Mouse (Mus musculus): Measurements from ENCODE around the gene Gm49711.

Gene Gm49711

DNA sequence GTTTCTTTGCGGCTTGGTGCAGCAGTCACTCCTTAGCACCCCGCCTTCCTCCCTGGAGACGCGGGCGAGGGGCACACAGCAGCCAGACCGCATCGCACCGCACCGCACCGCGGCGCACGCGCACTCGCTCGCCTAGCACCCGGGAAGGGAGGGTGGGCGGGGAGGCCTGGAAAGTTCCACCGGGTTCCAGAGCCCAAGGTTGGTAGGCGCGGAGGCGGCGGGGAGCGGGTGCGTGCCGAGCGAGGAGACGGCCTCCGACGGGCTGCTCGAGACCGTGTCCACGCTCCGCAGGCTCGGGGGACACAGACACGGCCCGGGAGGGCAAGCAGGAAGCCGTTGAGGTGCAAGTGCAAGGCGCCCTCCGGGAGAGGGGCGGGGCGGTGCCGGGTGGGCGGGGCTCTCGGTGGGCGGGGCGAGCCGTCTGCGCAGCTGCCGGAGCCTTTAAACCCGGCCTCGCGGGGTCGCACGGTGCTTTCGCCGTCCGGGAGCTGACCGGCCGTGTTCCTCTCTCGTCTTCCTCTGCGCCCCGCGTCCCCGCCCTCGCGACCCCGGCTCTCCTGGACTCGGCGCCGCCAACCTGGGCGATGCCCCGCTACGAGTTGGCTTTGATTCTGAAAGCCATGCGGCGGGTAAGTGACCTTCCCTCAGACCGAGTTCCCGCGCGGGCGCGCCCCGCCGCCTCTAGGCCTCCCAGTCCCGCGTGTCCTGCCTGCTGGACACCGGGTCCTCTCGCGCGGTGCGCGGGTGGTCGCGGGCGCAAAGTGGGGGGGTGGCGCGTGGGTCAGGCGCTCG lies at the start of gene Gm49711, which contains the start of the genes Mrps6 and Slc5a3:
TSS of gene Gm49711 (plus strand) at position 465 of the 792 bp plus-strand sequence.
TSS of gene Mrps6 (plus strand) at position 419 of the 792 bp plus-strand sequence.
TSS of gene Slc5a3 (plus strand) at position 471 of the 792 bp plus-strand sequence.
- peak; percentile 86 for DNase-seq

DNA sequence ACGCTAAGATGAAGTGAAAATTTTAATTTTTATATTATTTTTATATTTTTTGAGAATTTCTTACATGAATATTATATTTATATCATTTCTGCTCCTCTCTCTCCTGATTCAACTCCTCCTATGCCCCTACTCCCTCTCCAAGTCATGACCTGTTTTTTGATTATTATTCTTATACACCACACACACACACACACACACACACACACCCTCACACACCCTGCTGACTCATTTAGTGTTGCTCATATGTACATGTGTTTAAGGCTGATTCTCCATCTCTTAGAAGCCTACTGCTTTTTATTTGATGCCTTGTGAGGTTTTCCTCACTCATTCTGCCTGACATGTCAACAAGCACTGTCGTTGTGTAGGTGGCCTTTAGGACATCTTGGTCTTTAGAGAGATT lies 48.5 kb upstream of the Gm49711 start:
- no peak for DNase-seq

- no peak for DNase-seq
Observed at GRCm38 (mm10) chr16:92016792-92017191, 41.3 kb upstream of the Gm49711 start.

GRCm38 (mm10) chr16:92019141-92020118 lies 38.7 kb upstream of the Gm49711 start:
- peak; percentile 23 for DNase-seq

GRCm38 (mm10) chr16:92021656-92022400 lies 36.3 kb upstream of the Gm49711 start:
- no peak for DNase-seq

DNA sequence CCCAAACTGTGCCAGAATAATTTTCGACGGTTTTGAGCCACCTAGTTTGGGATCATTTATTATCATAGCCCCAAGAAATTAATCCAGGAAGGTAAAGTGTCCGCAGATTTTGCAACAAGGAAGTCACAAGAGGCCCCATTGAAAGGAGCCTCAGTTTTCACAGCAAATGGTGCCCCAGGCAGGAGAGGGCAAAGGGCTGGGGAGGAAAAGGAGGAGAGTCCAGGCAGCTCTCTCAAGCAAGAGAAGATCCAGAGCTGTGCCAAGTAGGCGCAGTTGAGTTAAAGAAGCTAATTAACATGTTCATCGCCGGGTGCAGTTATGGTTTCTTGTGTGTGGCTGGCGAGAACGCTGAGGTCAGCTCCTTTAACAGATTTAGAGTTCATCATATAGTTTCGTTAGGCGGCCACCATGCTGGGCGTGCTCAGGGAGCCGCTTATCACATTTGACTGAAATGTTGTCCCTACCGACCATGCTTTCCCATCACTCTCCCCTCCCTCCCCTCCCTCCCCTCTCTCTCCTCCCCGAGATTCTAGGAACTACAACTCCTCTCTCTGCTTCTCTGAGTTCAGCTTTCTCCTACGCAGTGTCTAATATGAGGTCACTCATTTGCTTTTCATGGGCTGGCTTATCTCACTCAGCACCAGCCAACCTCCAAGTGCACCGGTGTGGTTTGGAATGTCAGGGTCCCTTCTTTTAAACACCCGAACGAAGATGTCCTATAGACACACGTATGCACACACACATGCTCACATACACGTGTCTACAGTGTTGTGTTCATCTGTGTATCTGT lies 35.4 kb upstream of the Gm49711 start:
- no peak for DNase-seq

- no peak for DNase-seq
Observed at GRCm38 (mm10) chr16:92033286-92033685, 24.8 kb upstream of the Gm49711 start.

DNA sequence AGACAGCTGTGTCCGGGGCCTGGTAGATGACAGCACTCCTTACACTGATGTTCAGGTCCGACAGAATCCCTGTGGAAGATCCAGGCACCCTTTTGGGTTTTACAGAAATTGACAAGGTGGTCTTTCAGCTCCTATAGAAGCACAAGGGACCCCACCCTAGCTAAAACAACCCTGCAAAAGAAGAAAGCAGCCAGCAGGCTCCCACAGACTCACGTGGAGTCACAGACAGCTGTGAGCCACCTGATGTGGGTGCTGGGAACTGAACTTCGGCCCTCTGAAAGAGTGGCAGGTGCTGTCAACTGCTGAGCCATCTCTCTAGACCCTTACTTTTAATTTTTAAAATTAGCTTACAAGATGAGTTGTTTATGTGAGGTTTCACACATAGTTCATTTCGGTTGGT lies 23.4 kb upstream of the Gm49711 start:
- no peak for DNase-seq

DNA sequence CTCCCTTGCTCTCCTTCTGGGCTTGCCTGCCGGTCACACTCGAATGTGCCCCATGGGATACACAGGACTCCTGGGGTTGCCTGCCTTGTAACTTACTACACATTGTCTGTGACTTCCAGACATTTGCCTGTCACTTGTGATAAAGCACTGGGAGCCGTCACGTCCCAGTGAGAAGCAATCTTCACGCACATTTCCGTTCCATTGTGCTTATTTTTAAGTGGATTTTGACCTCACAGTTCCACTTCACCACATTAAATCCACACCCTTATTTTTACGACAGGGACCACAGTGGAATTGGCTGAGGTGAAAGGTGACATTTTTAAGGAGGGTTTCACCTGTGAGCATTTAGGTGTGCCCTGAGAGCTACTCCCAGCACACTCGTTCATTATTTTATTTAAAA lies 21.4 kb upstream of the Gm49711 start:
- DNase-seq = no peak

- DNase-seq = no peak
Observed at GRCm38 (mm10) chr16:92037891-92038607, 20.1 kb upstream of the Gm49711 start.

- DNase-seq = no peak
Observed at GRCm38 (mm10) chr16:92039421-92039820, 18.7 kb upstream of the Gm49711 start.

DNA sequence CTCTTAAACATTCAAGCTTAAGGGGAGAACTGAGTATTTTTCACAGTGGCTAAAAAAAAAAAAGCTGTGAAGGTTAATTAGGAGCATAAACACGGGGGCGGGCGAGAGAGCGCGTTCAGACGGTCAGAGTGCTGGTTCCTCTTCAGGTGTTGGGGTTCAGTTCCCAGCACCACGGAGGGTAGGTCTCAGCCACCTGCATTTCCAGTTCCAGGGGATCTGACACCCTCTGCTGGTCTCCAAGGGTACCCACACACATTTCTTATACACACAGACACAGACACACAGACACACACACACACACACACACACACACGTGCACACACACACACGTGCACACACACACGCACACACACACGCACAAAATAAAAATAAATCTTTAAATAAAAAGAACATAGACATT lies 18.1 kb upstream of the Gm49711 start:
- DNase-seq = no peak

GRCm38 (mm10) chr16:92051777-92052310 lies 6.3 kb upstream of the Gm49711 start:
- no peak for DNase-seq

DNA sequence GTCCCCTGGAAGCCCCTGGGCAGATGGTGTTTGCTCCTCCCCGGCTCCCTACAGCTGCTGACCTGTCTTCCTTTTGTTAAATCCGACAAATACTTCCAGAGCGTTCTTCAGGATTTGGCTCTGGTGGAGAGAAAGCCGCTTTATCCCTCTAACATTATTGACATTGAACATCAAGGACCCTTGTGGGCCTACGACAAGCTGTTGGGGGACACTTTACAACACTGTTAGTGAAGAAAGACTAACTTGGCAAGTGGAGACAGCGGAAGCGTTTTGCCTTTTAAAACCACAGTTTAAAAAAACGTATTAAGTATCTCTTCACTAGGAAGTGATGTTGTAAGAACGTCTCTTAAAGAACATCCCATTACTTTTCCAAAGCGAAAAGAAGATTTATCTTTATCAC lies 5.5 kb upstream of the Gm49711 start:
- DNase-seq = no peak

DNA sequence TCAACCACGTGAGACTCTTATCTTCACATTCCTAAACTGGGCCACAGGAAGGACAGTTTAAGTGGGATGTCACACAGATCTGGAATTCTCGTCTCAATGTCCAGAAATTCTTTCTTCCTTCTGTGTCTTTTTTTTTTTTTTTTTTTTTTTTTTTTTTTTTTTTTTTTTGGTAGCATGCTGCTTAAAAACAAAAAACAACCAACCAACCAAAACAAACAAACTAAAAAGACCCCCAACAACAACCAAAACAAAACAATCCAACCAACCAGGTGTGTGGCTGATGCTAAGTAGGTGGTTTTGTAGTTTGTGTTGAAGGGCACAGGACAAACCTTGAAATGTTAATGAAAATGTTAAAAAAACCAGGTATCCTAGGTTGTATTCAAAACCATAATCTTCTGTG lies 1.4 kb upstream of the Gm49711 start:
- no peak for DNase-seq

DNA sequence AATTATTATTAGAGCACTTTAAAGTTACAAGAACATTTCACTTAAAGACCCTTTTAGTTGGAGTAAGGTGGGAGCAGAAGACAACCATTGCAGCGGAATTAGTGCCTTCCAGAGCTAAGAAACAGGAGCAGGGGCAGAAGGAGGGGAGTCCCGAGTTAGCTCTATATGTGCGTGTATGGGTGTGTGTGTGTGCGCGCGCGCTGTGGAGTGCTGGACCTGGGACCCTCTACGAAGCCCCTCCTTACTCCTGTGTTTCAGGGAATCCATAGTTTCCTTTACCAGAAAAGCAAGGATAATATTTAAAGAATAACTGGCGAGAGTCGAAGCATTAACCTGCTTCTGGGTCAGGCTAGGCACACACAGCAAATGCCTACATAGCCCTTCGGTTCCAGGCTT lies 662 bp upstream of the Gm49711 start:
- no peak for DNase-seq

DNA sequence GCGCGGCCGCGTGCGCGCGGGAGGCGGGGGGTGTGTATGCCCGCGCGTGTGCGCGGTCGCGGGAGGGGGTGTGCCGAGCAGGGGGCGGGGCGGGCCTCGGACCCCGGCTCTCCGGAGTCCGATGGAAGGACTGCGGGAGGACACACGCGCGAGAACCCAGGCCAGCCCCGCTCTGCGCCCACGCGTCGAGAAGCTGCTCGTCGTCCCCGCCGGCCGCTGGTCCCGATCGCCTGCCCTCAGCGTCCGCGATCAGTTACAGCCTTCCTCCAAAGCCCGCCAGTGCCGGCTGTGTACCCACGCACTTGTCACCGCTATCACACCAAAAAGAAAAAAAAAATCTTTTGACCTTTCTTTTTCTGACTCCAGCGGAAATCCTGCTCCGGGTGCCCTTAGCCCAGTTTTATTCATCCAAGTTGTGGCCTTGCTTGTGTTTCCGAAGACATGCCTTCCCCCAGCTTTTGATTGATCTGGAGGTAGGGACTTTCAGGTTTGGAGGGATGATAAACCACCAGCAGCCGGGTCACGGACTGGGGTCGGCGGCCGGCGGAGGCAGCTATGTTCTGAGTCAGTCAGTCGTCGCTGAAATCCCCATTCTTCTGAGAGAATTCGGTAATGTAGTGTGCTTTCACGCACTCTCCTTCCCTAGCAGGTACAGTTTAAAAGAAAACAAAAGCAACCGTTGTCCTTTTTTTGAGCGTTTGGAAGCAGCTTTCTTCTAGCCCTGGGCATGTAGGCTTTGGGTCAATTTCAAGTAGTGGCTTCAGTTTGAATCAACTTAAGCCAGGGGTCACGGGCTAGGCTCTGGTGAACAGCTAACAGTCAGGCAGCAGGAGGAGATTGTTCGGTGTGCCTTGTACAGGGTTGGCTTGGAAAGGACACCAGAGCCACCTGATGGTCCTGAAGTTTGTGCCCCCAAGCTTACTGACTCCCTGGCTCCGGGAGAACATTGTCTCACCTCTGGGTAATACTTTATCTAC lies 816 bp downstream of the Gm49711 start:
- DNase-seq = no peak

GRCm38 (mm10) chr16:92060213-92060612 lies 2.1 kb downstream of the Gm49711 start:
- DNase-seq = no peak

DNA sequence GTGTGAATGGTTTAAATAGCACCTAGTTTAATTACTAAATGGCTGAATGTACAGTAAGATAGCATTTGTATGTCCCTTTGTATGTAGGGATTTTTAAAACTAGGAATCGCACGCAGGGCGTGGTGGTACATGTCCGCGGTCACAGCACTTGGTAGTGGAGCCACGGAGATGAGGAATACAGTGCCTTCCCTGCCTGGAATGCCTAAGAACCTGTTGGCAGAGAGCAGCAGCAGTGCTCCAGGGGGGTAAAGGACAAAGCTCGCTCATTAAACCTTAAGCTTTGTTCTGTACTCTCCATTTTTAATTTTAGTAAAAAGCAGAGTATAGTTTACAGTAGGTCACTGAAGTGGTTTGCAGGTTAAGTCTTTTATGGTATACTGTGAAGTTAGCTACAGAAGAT lies 3.5 kb downstream of the Gm49711 start:
- DNase-seq = no peak

- DNase-seq = no peak
Observed at GRCm38 (mm10) chr16:92062832-92063231, 4.7 kb downstream of the Gm49711 start.

All from right cerebral cortex, postnatal 4 days (tissue).